Mouse (Mus musculus) brain, embryonic 14.5 days (tissue): ENCODE measurements around the gene Ehbp1.

Source experiments
- CTCF ChIP-seq: fragments of 200-500 bp; IDR thresholded peaks from 2 replicates; pipeline ENCODE4 v1.5.1; 2012; ENCODE audit warnings: inconsistent platforms, mild to moderate bottlenecking, moderate library complexity, borderline replicate concordance; ENCODE audit not compliant: insufficient read depth, insufficient read length; ENCODE audit errors: extremely low read depth
- POLR2A ChIP-seq: fragments of 200-500 bp; IDR thresholded peaks from 2 replicates; pipeline ENCODE4 v1.6.1; 2012; ENCODE audit warnings: mild to moderate bottlenecking, inconsistent platforms, borderline replicate concordance; ENCODE audit not compliant: poor library complexity, insufficient read depth, insufficient read length, severe bottlenecking; ENCODE audit errors: extremely low read depth

DNA sequence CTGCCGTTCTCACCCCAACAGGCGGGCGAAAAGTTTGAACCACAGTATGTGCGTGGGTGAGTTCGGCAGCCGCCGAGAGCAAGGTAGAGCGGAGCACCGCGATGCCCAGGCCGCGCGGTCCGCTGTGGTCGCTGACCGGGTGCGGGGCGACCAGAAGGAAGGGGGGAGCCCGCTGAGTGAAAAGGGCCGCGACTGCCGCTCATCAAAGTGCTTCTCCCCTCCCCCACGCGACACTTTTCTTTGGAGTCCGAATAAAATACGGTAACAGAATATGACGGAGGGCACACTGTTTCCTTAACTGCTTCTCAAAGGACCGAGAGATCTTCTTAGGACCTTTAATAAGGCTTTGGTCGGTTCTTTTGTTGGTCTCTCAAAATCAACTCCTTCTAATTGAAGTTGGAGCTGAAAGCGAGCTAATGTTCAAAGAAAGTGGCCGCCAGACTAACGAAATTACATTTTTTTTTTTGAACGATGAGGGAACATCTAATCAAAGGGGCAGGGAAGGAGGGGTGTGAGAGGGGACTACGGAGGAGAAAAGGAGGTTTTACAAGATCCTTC, 339.2 kb downstream of the Ehbp1 start, which contains the start of gene Otx1:
- TF ChIP-seq POLR2A (no peak), CTCF (no peak)
